In genomic region chr4:142170882-142171768, GRCm38 (mm10) we compare ENCODE assay signal across 7 mouse cellular contexts.
DNase-seq lines count a peak whose midpoint lies in the region; ATAC-seq and TF ChIP-seq lines count a peak whose summit lies in the region.

No protein-coding gene starts in this region.

- no peak for DNase-seq in liver, adult 2 months (ENCODE audit: extremely low read depth, low read depth, low spot score)
- no peak for DNase-seq in liver, embryonic 11.5 days (ENCODE audit: low spot score)
- DNase-seq in fibroblast of lung, adult 2 months (ENCODE audit: low read depth) = peak; percentile 25
- DNase-seq in kidney, postnatal 14 days = peak; percentile 70
- DNase-seq in right cerebral cortex, adult 2 months (ENCODE audit: low spot score in 2 of 2) = no peak

- WGBS in liver, adult 2 months = 53% methylated on average over 18 of the region's 18 CpGs
- WGBS in liver, embryonic 11.5 days = 63% methylated on average over 18 of the region's 18 CpGs
- WGBS in stomach, embryonic 16.5 days = 46% methylated on average over 18 of the region's 18 CpGs
- WGBS in neural tube, embryonic 15.5 days = 61% methylated on average over 18 of the region's 18 CpGs

- H3K4me2 ChIP-seq in liver, embryonic 11.5 days = no peak overlapping the region
- H3K4me2 ChIP-seq in stomach, embryonic 16.5 days (ENCODE audit: low read depth, low read length) = 0 out of 2 replicates have a peak overlapping the region, but pooled peaks have one; percentile 3
- no peak overlapping the region for H3K4me2 ChIP-seq in neural tube, embryonic 15.5 days

- TF ChIP-seq CTCF in liver, adult 2 months (IDR thresholded peaks at IDR 0.05; ENCODE audit: low read depth, low read length) = no peak

- peak overlapping the region; percentile 45; the same call in 1 of the 2 replicates for H3K27ac ChIP-seq in liver, adult 2 months (replicated peaks; ENCODE audit: insufficient read depth, low read depth, low read length)
- no peak overlapping the region for H3K27ac ChIP-seq in liver, embryonic 11.5 days (ENCODE audit: low read depth, low read length)
- peak overlapping the region; percentile 90 for H3K27ac ChIP-seq in stomach, embryonic 16.5 days (ENCODE audit: low read length)
- no peak overlapping the region for H3K27ac ChIP-seq in neural tube, embryonic 15.5 days (replicated peaks)

- H3K4me3 ChIP-seq in liver, adult 2 months (ENCODE audit: insufficient read depth, low read depth, low read length) = no peak overlapping the region
- no peak overlapping the region for H3K4me3 ChIP-seq in liver, embryonic 11.5 days (ENCODE audit: low read depth, low read length)
- no peak overlapping the region for H3K4me3 ChIP-seq in stomach, embryonic 16.5 days (replicated peaks; ENCODE audit: low read length)
- no peak overlapping the region for H3K4me3 ChIP-seq in neural tube, embryonic 15.5 days (replicated peaks)

- H3K79me2 ChIP-seq in liver, adult 2 months (ENCODE audit: control insufficient read depth, insufficient read depth, low read length) = no peaks in the 10 kb centered on the region

- H3K36me3 ChIP-seq in liver, adult 2 months (ENCODE audit: control insufficient read depth, insufficient read depth, low read length) = no peaks in the 10 kb centered on the region
- no peaks in the 10 kb centered on the region for H3K36me3 ChIP-seq in liver, embryonic 11.5 days (ENCODE audit: control insufficient read depth, insufficient read depth, low read length)
- no peaks in the 10 kb centered on the region for H3K36me3 ChIP-seq in stomach, embryonic 16.5 days (ENCODE audit: control insufficient read depth, insufficient read depth, low read length)
- no peaks in the 10 kb centered on the region; the same call in 1 of the 2 replicates for H3K36me3 ChIP-seq in neural tube, embryonic 15.5 days

- H3K4me1 ChIP-seq in liver, adult 2 months (ENCODE audit: control insufficient read depth, insufficient read depth, low read length) = no peaks in the 10 kb centered on the region
- peaks cover 7% of the 10 kb centered on the region for H3K4me1 ChIP-seq in liver, embryonic 11.5 days (replicated peaks; ENCODE audit: control insufficient read depth, insufficient read depth, low read length)
- peaks cover 59% of the 10 kb centered on the region for H3K4me1 ChIP-seq in stomach, embryonic 16.5 days (ENCODE audit: control insufficient read depth, insufficient read depth, low read length)
- peaks cover 22% of the 10 kb centered on the region; the same call in 1 of the 2 replicates for H3K4me1 ChIP-seq in neural tube, embryonic 15.5 days

- no peaks in the 10 kb centered on the region for H3K27me3 ChIP-seq in liver, adult 2 months (ENCODE audit: control insufficient read depth, insufficient read depth, low read length)
- no peaks in the 10 kb centered on the region for H3K27me3 ChIP-seq in liver, embryonic 11.5 days (replicated peaks; ENCODE audit: control insufficient read depth, insufficient read depth, low read length)
- H3K27me3 ChIP-seq in stomach, embryonic 16.5 days (ENCODE audit: control insufficient read depth, insufficient read depth, low read length) = no peaks in the 10 kb centered on the region
- no peaks in the 10 kb centered on the region for H3K27me3 ChIP-seq in neural tube, embryonic 15.5 days (replicated peaks)

- H3K9ac ChIP-seq in liver, adult 2 months (ENCODE audit: low read depth, low read length) = no peak overlapping the region
- no peak overlapping the region for H3K9ac ChIP-seq in liver, embryonic 11.5 days (ENCODE audit: low read depth, low read length)
- H3K9ac ChIP-seq in stomach, embryonic 16.5 days (ENCODE audit: low read length) = peak overlapping the region; percentile 59
- no peak overlapping the region for H3K9ac ChIP-seq in neural tube, embryonic 15.5 days (replicated peaks)

- no peak for ATAC-seq in liver, embryonic 11.5 days (replicated peaks; ENCODE audit: low FRiP score)
- ATAC-seq in stomach, embryonic 16.5 days (ENCODE audit: insufficient read depth, low FRiP score) = peak; percentile 41; the same call in 1 of the 2 replicates
- no peak for ATAC-seq in neural tube, embryonic 15.5 days (ENCODE audit: low FRiP score)

- TF ChIP-seq POLR2A in liver, adult 2 months (IDR thresholded peaks at IDR 0.05; ENCODE audit: extremely low read depth, insufficient read depth, low read length) = no peak

- no peaks in the 10 kb centered on the region for H3K9me3 ChIP-seq in liver, embryonic 11.5 days (ENCODE audit: control insufficient read depth, low read length)
- no peaks in the 10 kb centered on the region for H3K9me3 ChIP-seq in stomach, embryonic 16.5 days (replicated peaks; ENCODE audit: control insufficient read depth, low read length)
- H3K9me3 ChIP-seq in neural tube, embryonic 15.5 days (replicated peaks) = no peaks in the 10 kb centered on the region

Comparison
In these comparisons a context has a peak if more than half of its experiments do, and no peak if none do; other contexts are left out.
1. H3K27ac ChIP-seq: peak in liver, adult 2 months (single experiment) and stomach, embryonic 16.5 days (single experiment); none in liver, embryonic 11.5 days (single experiment) and neural tube, embryonic 15.5 days (single experiment).
2. DNase-seq: peak in fibroblast of lung, adult 2 months (single experiment) and kidney, postnatal 14 days (single experiment); none in liver, adult 2 months (single experiment), liver, embryonic 11.5 days (single experiment) and right cerebral cortex, adult 2 months (0 of 2).